Mouse (Mus musculus) heart, adult 2 months (tissue): ENCODE results near the gene Tbxas1. TPM values are rescaled to one million over a fixed set of nuclear protein-coding genes. Genes with fewer than 3 reads are reported as not detected.

ENCODE experiments used
- DNase-seq, 2 experiments: peaks; one replicate each; pipeline ENCODE4 v3.0.0; 2021
- H3K27ac ChIP-seq: fragments of 200-600 bp; 2 replicates; pipeline ENCODE4 v1.8.1; 2022
- H3K27me3 ChIP-seq: fragments of 200-500 bp; 2 replicates; pipeline ENCODE4 v1.6.1; 2012; ENCODE audit warnings: mild to moderate bottlenecking, low read length, inconsistent platforms, mixed read lengths; ENCODE audit not compliant: control insufficient read depth, insufficient read depth
- H3K36me3 ChIP-seq: fragments of 200-500 bp; 2 replicates; pipeline ENCODE4 v1.6.1; 2012; ENCODE audit warnings: low read length, inconsistent platforms; ENCODE audit not compliant: control insufficient read depth, insufficient read depth
- H3K4me1 ChIP-seq: fragments of 200-500 bp; 2 replicates; pipeline ENCODE4 v1.6.1; 2011; ENCODE audit warnings: low read length; ENCODE audit not compliant: control insufficient read depth, insufficient read depth
- H3K4me3 ChIP-seq: fragments of 200-600 bp; 2 replicates; pipeline ENCODE4 v1.8.1; 2022
- H3K79me2 ChIP-seq: fragments of 200-500 bp; replicated peaks from 2 replicates; pipeline ENCODE4 v1.6.1; 2012; ENCODE audit warnings: mild to moderate bottlenecking, inconsistent platforms, low read length, moderate library complexity, mixed read lengths; ENCODE audit not compliant: control insufficient read depth, insufficient read depth
- H3K9ac ChIP-seq: fragments of 200-500 bp; 2 replicates; pipeline ENCODE4 v1.6.1; 2012; ENCODE audit warnings: low read depth, mild to moderate bottlenecking, control low read depth, inconsistent platforms, low read length, mixed read lengths
- CTCF ChIP-seq: fragments of 200-600 bp; IDR thresholded peaks from 2 replicates; pipeline ENCODE4 v1.8.1; 2022; ENCODE audit warnings: antibody characterized with exemption, mild to moderate bottlenecking, moderate library complexity
- EP300 ChIP-seq: fragments of 200-500 bp; IDR thresholded peaks from 2 replicates; pipeline ENCODE4 v1.6.1; 2011; ENCODE audit warnings: low read depth, low read length, control low read depth; ENCODE audit not compliant: insufficient read depth
- POLR2A ChIP-seq: fragments of 200-500 bp; IDR thresholded peaks from 2 replicates; pipeline ENCODE4 v1.6.1; 2011; ENCODE audit warnings: mild to moderate bottlenecking, low read depth, low read length, control low read depth; ENCODE audit not compliant: insufficient read depth
- WGBS: fragments of 180-500 bp; shearing (Covaris S2); methylation state at CpG from one replicate; pipeline ENCODE4 v1.1.7; 2018; 5-methylcytosine and 5-hydroxymethylcytosine counted together
- intact Hi-C: fragments of 180-260 bp; cut with DNase I; formaldehyde crosslinking; loops from one replicate; pipeline ENCODE4 v1.15.1; 2025
- polyA plus RNA-seq: library from polyadenylated mRNA; depleted of rRNA; stranded (reverse); fragments of >200 nt; gene quantifications from 2 replicates; pipeline ENCODE4 v1.2.3, GENCODE M21; 2012
- total RNA-seq, 2 experiments: library from RNA; stranded (reverse); gene quantifications; 2 replicates each; pipeline ENCODE4 v1.2.3; 2021

Gene Tbxas1
- total and polyA plus RNA-seq, 3 experiments, result 1.9 to 2.7 (median 2.1) TPM

- Histone ChIP-seq H3K4me1 (peaks cover 1% of the 10 kb centered on the region; the same call in 1 of the 2 replicates), H3K27ac (no peak overlapping the region), H3K27me3 (no peaks in the 10 kb centered on the region), H3K79me2 (peaks cover 3% of the 10 kb centered on the region), H3K9ac (no peak overlapping the region), H3K36me3 (peaks cover 2% of the 10 kb centered on the region; the same call in 1 of the 2 replicates), H3K4me3 (no peak overlapping the region)
- intact Hi-C loops, result no loop called here
- WGBS, result 48% methylated on average over 3 of the region's 3 CpGs
- DNase-seq, result no peak
- TF ChIP-seq EP300 (no peak), POLR2A (no peak), CTCF (no peak)
Observed at GRCm38 (mm10) chr6:38863595-38863994, 11.6 kb upstream of the Tbxas1 start.

- intact Hi-C loops, result no loop called here
- Histone ChIP-seq H3K27ac (no peak overlapping the region), H3K36me3 (peaks cover 2% of the 10 kb centered on the region; the same call in 1 of the 2 replicates), H3K79me2 (peaks cover 3% of the 10 kb centered on the region), H3K4me3 (no peak overlapping the region), H3K9ac (no peak overlapping the region), H3K27me3 (no peaks in the 10 kb centered on the region), H3K4me1 (peaks cover 1% of the 10 kb centered on the region; the same call in 1 of the 2 replicates)
- TF ChIP-seq CTCF, result no peak
- DNase-seq, result no peak
Observed at GRCm38 (mm10) chr6:38865805-38866204, 9.4 kb upstream of the Tbxas1 start.

GRCm38 (mm10) chr6:38866357-38866756, 8.8 kb upstream of the Tbxas1 start:
- Histone ChIP-seq H3K4me3 (no peak overlapping the region), H3K36me3 (peaks cover 2% of the 10 kb centered on the region; the same call in 1 of the 2 replicates), H3K27ac (no peak overlapping the region), H3K27me3 (no peaks in the 10 kb centered on the region), H3K79me2 (peaks cover under 1% of the 10 kb centered on the region), H3K9ac (no peak overlapping the region), H3K4me1 (peaks cover 1% of the 10 kb centered on the region; the same call in 1 of the 2 replicates)
- TF ChIP-seq CTCF (no peak), POLR2A (no peak), EP300 (no peak)
- WGBS, result 77% methylated on average over 1 of the region's 1 CpGs
- intact Hi-C loops, result no loop called here
- DNase-seq, result no peak

- Histone ChIP-seq H3K27me3 (no peaks in the 10 kb centered on the region), H3K4me3 (no peak overlapping the region), H3K36me3 (peaks cover 2% of the 10 kb centered on the region; the same call in 1 of the 2 replicates), H3K27ac (no peak overlapping the region), H3K79me2 (no peaks in the 10 kb centered on the region; the same call in none of the 2 replicates), H3K9ac (no peak overlapping the region), H3K4me1 (peaks cover 1% of the 10 kb centered on the region; the same call in 1 of the 2 replicates)
- no peak for DNase-seq
- intact Hi-C loops, result no loop called here
- 66% methylated on average over 2 of the region's 2 CpGs for WGBS
- no peak for TF ChIP-seq CTCF
- TF ChIP-seq POLR2A, result no peak
- no peak for TF ChIP-seq EP300
Observed at GRCm38 (mm10) chr6:38866761-38867160, 8.4 kb upstream of the Tbxas1 start.

- Histone ChIP-seq H3K36me3 (peaks cover 2% of the 10 kb centered on the region; the same call in 1 of the 2 replicates), H3K9ac (no peak overlapping the region), H3K4me3 (no peak overlapping the region), H3K27me3 (no peaks in the 10 kb centered on the region), H3K4me1 (peaks cover 1% of the 10 kb centered on the region), H3K27ac (no peak overlapping the region), H3K79me2 (no peaks in the 10 kb centered on the region; the same call in none of the 2 replicates)
- 69% methylated on average over 1 of the region's 1 CpGs for WGBS
- TF ChIP-seq POLR2A (no peak), CTCF (no peak), EP300 (no peak)
- DNase-seq, result no peak
- intact Hi-C loops, result no loop called here
Observed at GRCm38 (mm10) chr6:38867291-38867690, 7.9 kb upstream of the Tbxas1 start.

- Histone ChIP-seq H3K79me2 (no peaks in the 10 kb centered on the region; the same call in none of the 2 replicates), H3K9ac (no peak overlapping the region), H3K27ac (no peak overlapping the region), H3K4me3 (no peak overlapping the region), H3K27me3 (no peaks in the 10 kb centered on the region), H3K36me3 (no peaks in the 10 kb centered on the region), H3K4me1 (peaks cover 1% of the 10 kb centered on the region)
- no peak for TF ChIP-seq CTCF
- no peak for TF ChIP-seq POLR2A
- TF ChIP-seq EP300, result no peak
- intact Hi-C loops, result no loop called here
- no peak for DNase-seq
- 93% methylated on average over 1 of the region's 1 CpGs for WGBS
Observed at GRCm38 (mm10) chr6:38868974-38869373, 6.2 kb upstream of the Tbxas1 start.
